Mouse (Mus musculus) ES-E14 (cell line): Measurements from ENCODE around the gene Thrb. TPM values are rescaled to one million over a fixed set of nuclear protein-coding genes. Genes with fewer than 3 reads are reported as not detected.

ENCODE experiments used
- DNase-seq: peaks from one replicate; pipeline ENCODE4 v3.0.0-alpha.2; 2013; ENCODE audit warnings: low read depth, low spot score
- H3K27ac ChIP-seq: 2 replicates; pipeline ENCODE4 v1.5.1; 2012; ENCODE audit warnings: low read depth, mild to moderate bottlenecking, low read length, moderate library complexity, mixed read lengths; ENCODE audit not compliant: poor library complexity, insufficient read depth, severe bottlenecking
- H3K36me3 ChIP-seq: 2 replicates; pipeline ENCODE4 v1.6.1; 2012; ENCODE audit warnings: mild to moderate bottlenecking, low read length, moderate library complexity, mixed read lengths; ENCODE audit not compliant: control insufficient read depth, poor library complexity, insufficient read depth, severe bottlenecking
- H3K4me1 ChIP-seq, 2 experiments: fragments of 150-350 bp in 1 of 2; sonication (generic) in 1 of 2; 2 replicates each; pipeline ENCODE4 v1.6.1; 2012; ENCODE audit warnings: low read length in 2 of 2, mild to moderate bottlenecking in 1 of 2, mixed read lengths in 1 of 2; ENCODE audit not compliant: control insufficient read depth in 2 of 2, insufficient read depth in 2 of 2, poor library complexity in 1 of 2
- H3K4me3 ChIP-seq, 2 experiments: fragments of 150-350 bp in 1 of 2; sonication (generic) in 1 of 2; 2 replicates each; pipeline ENCODE4 v1.5.1; 2012; ENCODE audit warnings: low read length in 2 of 2, low read depth in 1 of 2, mild to moderate bottlenecking in 1 of 2, mixed read lengths in 1 of 2; ENCODE audit not compliant: insufficient read depth in 1 of 2, poor library complexity in 1 of 2, severe bottlenecking in 1 of 2
- H3K9ac ChIP-seq: 2 replicates; pipeline ENCODE4 v1.6.1; 2012; ENCODE audit warnings: low read depth, mild to moderate bottlenecking, low read length, mixed read lengths; ENCODE audit not compliant: poor library complexity, insufficient read depth, severe bottlenecking
- H3K9me3 ChIP-seq: fragments of 150-350 bp; sonication (generic); 2 replicates; pipeline ENCODE4 v1.6.1; 2012; ENCODE audit warnings: low read depth, mild to moderate bottlenecking, low read length; ENCODE audit not compliant: control insufficient read depth, insufficient read depth
- CHD2 ChIP-seq: IDR thresholded peaks from 2 replicates; pipeline ENCODE4 v1.6.1; 2014; ENCODE audit warnings: mild to moderate bottlenecking, low read depth, low read length, inconsistent platforms
- HCFC1 ChIP-seq: IDR thresholded peaks from 2 replicates; pipeline ENCODE4 v1.6.1; 2012; ENCODE audit warnings: low read length, inconsistent platforms, borderline replicate concordance; ENCODE audit not compliant: insufficient read depth
- MAFK ChIP-seq: IDR thresholded peaks from 2 replicates; pipeline ENCODE4 v1.6.1; 2014; ENCODE audit warnings: mild to moderate bottlenecking, low read depth, low read length, inconsistent platforms; ENCODE audit not compliant: insufficient read depth
- ZC3H11A ChIP-seq: IDR thresholded peaks from 2 replicates; pipeline ENCODE4 v1.6.1; 2012; ENCODE audit warnings: low read depth, mild to moderate bottlenecking, inconsistent platforms, low read length, borderline replicate concordance
- ZNF384 ChIP-seq: IDR thresholded peaks from 2 replicates; pipeline ENCODE4 v1.6.1; 2012; ENCODE audit warnings: low read depth, low read length, inconsistent platforms
- in situ Hi-C, 2 experiments: fragments of 600-800 bp; cut with MboI; formaldehyde crosslinking; loops; one replicate each; pipeline ENCODE4 v1.15.1; 2025; ENCODE audit warnings: low sequenced_read_pairs in 2 of 2, inconsistent platforms in 1 of 2; ENCODE audit not compliant: unreplicated experiment in 2 of 2
- total RNA-seq: library from RNA; depleted of rRNA; stranded (reverse); fragments of 300-350 nt; gene quantifications from 2 replicates; pipeline ENCODE4 v1.2.3, GENCODE M21; 2012

Thrb gene
- total RNA-seq, 1 experiment, result 0.76 TPM

DNA sequence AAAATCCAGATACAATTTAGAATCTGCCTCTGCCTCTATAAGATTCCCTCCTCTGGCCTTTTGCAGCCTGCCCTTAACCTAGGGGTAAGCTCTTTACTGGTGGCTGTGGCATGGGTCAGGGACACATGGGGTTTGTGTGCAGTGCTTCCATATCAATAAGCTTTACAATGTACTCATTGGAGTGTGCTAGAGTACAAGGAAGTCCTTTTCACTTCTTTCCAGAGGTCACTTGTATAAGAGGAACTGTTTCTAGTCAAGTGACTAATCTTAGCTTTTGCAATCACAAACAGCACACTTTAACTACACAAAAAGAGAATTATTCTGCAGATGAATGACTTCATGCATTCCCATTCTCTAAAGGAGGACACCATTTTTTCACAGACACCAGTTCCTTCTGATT lies 96.7 kb downstream of the Thrb start:
- H3K9me3 ChIP-seq, result no peaks in the 10 kb centered on the region
- DNase-seq, result no peak
- no peak for TF ChIP-seq MAFK
- TF ChIP-seq CHD2, result no peak
- TF ChIP-seq HCFC1, result no peak
- TF ChIP-seq ZNF384, result no peak
- 0 out of 4 replicates have a peak, but pooled peaks cover 0 to 1% of the 10 kb centered on the region in 2 experiments for H3K4me1 ChIP-seq
- no peak overlapping the region for H3K4me3 ChIP-seq
- in situ Hi-C loops, result no loop called here
- no peak overlapping the region for H3K9ac ChIP-seq
- H3K27ac ChIP-seq, result no peak overlapping the region
- no peaks in the 10 kb centered on the region for H3K36me3 ChIP-seq

DNA sequence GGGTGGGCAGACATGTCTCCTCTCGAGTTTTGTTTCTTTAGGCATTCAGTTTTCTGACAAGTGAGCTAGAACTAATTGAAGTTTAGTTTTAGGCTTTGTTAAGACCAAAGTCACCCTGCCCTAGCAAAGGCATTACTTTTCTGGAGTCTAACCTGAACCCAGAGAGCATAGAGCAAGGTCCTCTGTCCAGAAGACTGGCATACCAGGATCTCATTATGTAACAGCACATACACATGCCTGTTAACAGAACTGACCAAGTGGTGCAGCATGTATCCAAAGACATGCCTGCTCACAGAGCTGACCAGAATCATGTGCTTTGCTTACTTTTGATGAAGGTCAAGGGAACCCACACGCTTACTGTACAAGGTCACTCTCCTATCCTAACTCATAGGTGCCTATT lies 107.9 kb downstream of the Thrb start:
- in situ Hi-C loops, result no loop called here
- Histone ChIP-seq H3K4me1 (no peaks in the 10 kb centered on the region), H3K4me3 (no peak overlapping the region), H3K27ac (no peak overlapping the region), H3K9ac (no peak overlapping the region), H3K9me3 (no peaks in the 10 kb centered on the region), H3K36me3 (no peaks in the 10 kb centered on the region; the same call in 1 of the 2 replicates)
- TF ChIP-seq HCFC1, result no peak
- no peak for TF ChIP-seq CHD2
- no peak for TF ChIP-seq MAFK
- TF ChIP-seq ZC3H11A, result no peak
- TF ChIP-seq ZNF384, result no peak
- DNase-seq, result no peak

DNA sequence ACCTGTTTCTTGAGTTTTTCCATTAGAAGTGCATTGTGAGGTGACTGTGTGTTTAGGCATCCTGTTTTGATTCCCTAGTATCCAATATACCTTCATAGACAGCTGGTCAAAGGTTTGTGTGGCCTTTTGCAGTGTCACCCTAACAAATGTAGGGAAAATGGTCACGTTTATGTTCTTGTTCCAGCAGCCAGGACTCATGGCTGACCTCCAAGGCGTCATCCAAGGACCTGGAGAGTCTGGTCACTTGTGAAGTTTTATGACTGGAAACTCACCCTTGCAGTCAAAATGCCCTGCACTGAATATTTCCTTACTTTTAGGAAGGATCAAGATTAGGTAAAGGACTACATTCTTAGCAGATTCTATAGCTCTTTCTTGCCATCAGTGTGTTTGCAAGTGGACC lies 114.3 kb downstream of the Thrb start:
- no peaks in the 10 kb centered on the region for H3K36me3 ChIP-seq
- no peaks in the 10 kb centered on the region for H3K4me1 ChIP-seq
- no peak overlapping the region for H3K4me3 ChIP-seq
- in situ Hi-C loops, result no loop called here
- H3K9ac ChIP-seq, result no peak overlapping the region
- no peak for DNase-seq
- no peak for TF ChIP-seq ZNF384
- no peak for TF ChIP-seq MAFK
- no peak for TF ChIP-seq HCFC1
- no peak for TF ChIP-seq ZC3H11A
- TF ChIP-seq CHD2, result no peak
- H3K27ac ChIP-seq, result no peak overlapping the region
- H3K9me3 ChIP-seq, result no peaks in the 10 kb centered on the region

DNA sequence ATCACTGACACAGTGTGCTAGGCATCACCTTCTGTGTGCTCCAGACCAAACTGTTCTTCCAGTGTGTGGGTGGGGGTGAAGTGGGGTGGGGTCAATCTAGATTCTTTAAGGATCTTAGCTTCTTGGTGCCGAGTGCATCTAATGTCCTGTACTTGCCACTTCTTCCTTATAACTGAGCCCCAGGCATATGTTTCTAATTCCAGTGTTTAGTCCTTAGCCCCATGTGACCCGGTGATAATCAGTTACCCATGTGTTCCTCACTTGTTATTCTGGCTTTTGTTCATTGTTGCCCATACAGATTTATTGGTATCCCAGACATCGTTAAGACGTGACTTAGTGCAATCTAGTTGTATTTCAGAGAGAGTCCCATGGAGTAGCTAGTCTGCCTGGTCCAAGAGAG lies 121.9 kb downstream of the Thrb start:
- Histone ChIP-seq H3K9ac (no peak overlapping the region), H3K9me3 (no peaks in the 10 kb centered on the region), H3K36me3 (no peaks in the 10 kb centered on the region), H3K27ac (no peak overlapping the region), H3K4me3 (no peak overlapping the region), H3K4me1 (peaks cover 0 to 4% of the 10 kb centered on the region in 2 experiments; a peak in 2 of 4 replicates)
- TF ChIP-seq ZNF384, result no peak
- no peak for TF ChIP-seq CHD2
- TF ChIP-seq HCFC1, result no peak
- TF ChIP-seq ZC3H11A, result no peak
- no peak for TF ChIP-seq MAFK
- in situ Hi-C loops, result no loop called here
- DNase-seq, result no peak

DNA sequence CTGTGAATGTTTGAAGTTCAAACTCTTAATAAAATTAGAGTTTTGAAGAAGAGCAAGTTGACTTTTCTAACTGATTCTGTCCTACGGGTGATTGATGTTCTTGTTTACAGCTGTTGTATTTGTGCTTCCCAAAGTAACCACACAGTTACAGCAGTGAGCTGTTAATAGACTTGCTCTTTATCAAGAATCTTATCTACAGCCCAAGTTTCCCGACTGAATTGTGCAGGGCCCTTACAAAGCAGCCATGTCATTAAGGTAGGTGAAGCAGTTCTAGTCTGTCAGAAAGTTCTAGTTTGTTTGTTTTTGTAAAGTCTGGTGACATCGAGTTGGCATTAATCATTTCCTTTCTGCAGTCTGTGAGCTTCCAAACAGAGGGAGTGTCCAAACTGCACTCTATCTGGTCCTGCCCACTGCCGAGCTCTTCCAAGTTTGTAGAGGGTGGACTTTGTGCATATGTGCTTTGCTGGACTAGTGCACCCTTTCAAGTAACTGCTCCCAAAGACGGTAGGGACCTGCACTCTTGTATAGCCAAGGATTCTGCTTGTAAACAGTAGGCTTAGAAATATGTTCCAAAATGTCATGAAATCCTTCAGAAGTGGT lies 124.2 kb downstream of the Thrb start:
- Histone ChIP-seq H3K9me3 (no peaks in the 10 kb centered on the region), H3K9ac (no peak overlapping the region), H3K27ac (no peak overlapping the region), H3K4me3 (no peak overlapping the region), H3K36me3 (no peaks in the 10 kb centered on the region), H3K4me1 (peaks cover 0 to 4% of the 10 kb centered on the region in 2 experiments; a peak in 2 of 4 replicates)
- no peak for TF ChIP-seq MAFK
- TF ChIP-seq ZC3H11A, result no peak
- no peak for TF ChIP-seq HCFC1
- TF ChIP-seq ZNF384, result no peak
- TF ChIP-seq CHD2, result no peak
- DNase-seq, result no peak
- in situ Hi-C loops, result no loop called here
